Mouse (Mus musculus): ENCODE data around the gene H1fx. TPM values are rescaled to one million over a fixed set of nuclear protein-coding genes. Genes with fewer than 3 reads are reported as not detected.
"Not testable (repeated sequence)": the region's sequence is repeated elsewhere in the genome, so short reads cannot be mapped to it uniquely, and the experiment has no call there.

The H1fx gene
- polyA plus RNA-seq, 1 experiment from 2014 or later: 41.3 TPM

DNA sequence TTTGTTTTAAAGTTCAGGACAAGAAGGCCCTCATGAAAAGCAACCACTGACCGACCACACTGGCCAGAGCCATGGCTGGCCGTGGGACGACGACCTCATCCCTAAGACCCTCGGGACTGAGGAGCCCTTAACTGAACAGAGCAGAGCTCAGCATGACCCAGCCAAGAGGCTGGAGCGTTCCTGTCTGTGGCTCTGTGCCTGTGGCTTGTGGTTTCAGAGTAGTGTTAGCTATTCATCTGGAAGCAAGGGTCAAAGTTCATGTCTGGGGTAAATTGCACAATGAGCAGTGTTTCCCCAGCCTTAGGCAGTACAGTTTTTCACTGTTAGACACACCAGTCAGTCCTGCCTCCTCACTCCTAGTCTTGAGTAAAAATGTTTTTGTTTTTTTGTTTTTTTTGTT is 11.3 kb upstream of the H1fx start:
- Histone ChIP-seq H3K4me1 (replicated peaks; ENCODE audit: control insufficient read depth, insufficient read depth, low read length) (peaks cover 10% of the 10 kb centered on the region), H3K4me2 (replicated peaks; ENCODE audit: low read depth, low read length) (no peak overlapping the region), H3K9me3 (ENCODE audit: control insufficient read depth, low read length) (no peaks in the 10 kb centered on the region), H3K27ac (ENCODE audit: low read depth, low read length) (peak overlapping the region; percentile 47; the same call in 1 of the 2 replicates), H3K27me3 (ENCODE audit: control insufficient read depth, insufficient read depth, low read length) (no peaks in the 10 kb centered on the region), H3K36me3 (ENCODE audit: control insufficient read depth, insufficient read depth, low read length) (no peaks in the 10 kb centered on the region), H3K4me3 (ENCODE audit: low read depth, low read length) (no peak overlapping the region), H3K9ac (ENCODE audit: low read depth, low read length) (no peak overlapping the region)
- 6% methylated on average over 6 of the region's 6 CpGs for WGBS
- DNase-seq (ENCODE audit: low spot score) (peak; percentile 54), ATAC-seq (ENCODE audit: low FRiP score) (peak; percentile 23)

DNA sequence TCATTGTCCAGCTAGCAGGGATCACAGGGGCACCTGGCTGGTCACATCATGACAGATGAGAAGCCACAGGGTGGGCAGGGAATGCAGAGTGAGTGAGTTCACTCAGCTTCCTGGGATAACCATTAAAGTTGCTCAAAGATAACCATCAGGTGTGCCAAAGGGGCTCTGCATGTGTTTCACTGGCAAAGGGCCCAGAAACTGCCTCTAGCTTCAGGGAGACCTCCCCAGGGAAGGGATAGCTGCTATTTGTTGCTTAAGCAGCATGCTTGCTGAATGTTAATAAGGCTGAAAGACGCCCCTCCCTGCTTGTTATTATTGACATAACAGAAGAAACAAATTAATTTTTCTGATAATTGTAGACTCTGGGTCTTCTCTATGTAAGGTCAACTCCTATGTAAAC is 10.4 kb upstream of the H1fx start:
- H3K36me3 ChIP-seq (ENCODE audit: control insufficient read depth, insufficient read depth, low read length): no peaks in the 10 kb centered on the region
- ATAC-seq (ENCODE audit: low FRiP score): no peak
- H3K9me3 ChIP-seq (ENCODE audit: control insufficient read depth, low read length): no peaks in the 10 kb centered on the region
- no peak overlapping the region for H3K4me2 ChIP-seq (replicated peaks; ENCODE audit: low read depth, low read length)
- 60% methylated on average over 1 of the region's 1 CpGs for WGBS
- peaks cover 10% of the 10 kb centered on the region for H3K4me1 ChIP-seq (replicated peaks; ENCODE audit: control insufficient read depth, insufficient read depth, low read length)
- no peaks in the 10 kb centered on the region for H3K27me3 ChIP-seq (ENCODE audit: control insufficient read depth, insufficient read depth, low read length)
- DNase-seq (ENCODE audit: low spot score): no peak
- no peak overlapping the region for H3K4me3 ChIP-seq (ENCODE audit: low read depth, low read length)
- H3K9ac ChIP-seq (ENCODE audit: low read depth, low read length): no peak overlapping the region
- H3K27ac ChIP-seq (ENCODE audit: low read depth, low read length): no peak overlapping the region

DNA sequence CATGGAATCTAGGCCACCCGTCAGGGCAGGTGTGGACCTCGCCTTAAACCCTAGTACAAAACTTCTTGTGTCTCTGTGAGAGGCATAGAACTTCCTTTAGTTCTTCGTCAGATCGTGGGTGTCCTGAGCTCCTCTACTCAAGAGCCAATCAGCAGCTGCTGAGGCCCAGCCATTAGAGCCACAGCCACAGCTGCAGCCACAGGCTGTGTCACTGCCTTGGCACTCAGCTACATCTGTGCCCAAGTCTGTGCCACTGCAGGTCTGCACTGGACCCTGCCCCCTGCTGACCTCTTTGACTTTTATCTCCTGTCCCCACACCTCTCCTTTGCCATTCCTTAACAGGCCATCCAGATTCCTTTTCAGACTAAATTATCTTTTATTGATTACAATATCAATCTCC is 9.8 kb upstream of the H1fx start:
- no peak overlapping the region for H3K27ac ChIP-seq (ENCODE audit: low read depth, low read length)
- whole genome bisulfite sequencing: 71% methylated on average over 4 of the region's 4 CpGs
- no peak overlapping the region for H3K9ac ChIP-seq (ENCODE audit: low read depth, low read length)
- H3K4me3 ChIP-seq (ENCODE audit: low read depth, low read length): no peak overlapping the region
- 0 out of 2 replicates have a peak, but pooled peaks cover 2% of the 10 kb centered on the region for H3K36me3 ChIP-seq (ENCODE audit: control insufficient read depth, insufficient read depth, low read length)
- H3K27me3 ChIP-seq (ENCODE audit: control insufficient read depth, insufficient read depth, low read length): no peaks in the 10 kb centered on the region
- no peak overlapping the region for H3K4me2 ChIP-seq (replicated peaks; ENCODE audit: low read depth, low read length)
- H3K9me3 ChIP-seq (ENCODE audit: control insufficient read depth, low read length): no peaks in the 10 kb centered on the region
- ATAC-seq (ENCODE audit: low FRiP score): no peak
- H3K4me1 ChIP-seq (replicated peaks; ENCODE audit: control insufficient read depth, insufficient read depth, low read length): peaks cover 10% of the 10 kb centered on the region
- no peak for DNase-seq (ENCODE audit: low spot score)

DNA sequence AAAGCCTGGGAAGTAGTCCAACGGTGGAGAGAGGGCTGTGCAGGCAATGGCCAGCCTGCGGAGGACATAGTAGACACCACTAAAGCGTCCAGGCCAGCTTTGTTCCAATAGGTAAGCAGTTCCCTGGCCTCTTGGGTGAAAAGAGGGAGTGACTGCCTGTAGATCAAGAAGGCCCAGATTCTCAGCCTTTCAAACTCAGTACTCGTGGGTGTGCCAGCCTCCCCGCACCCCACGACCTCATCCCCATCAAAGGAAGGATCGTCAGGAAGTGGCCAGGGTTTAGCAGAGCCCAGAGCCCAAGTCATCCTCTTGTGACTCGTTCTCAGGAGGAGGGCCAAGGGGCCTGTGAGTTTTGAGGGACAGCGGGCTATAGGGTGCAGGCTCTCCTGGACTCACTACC is 1.1 kb upstream of the H1fx start:
- WGBS: 78% methylated on average over 9 of the region's 9 CpGs
- DNase-seq (ENCODE audit: low spot score) (no peak), ATAC-seq (ENCODE audit: low FRiP score) (no peak)
- Histone ChIP-seq H3K9ac (ENCODE audit: low read depth, low read length) (peak overlapping the region; percentile 99; the same call in 1 of the 2 replicates), H3K4me1 (replicated peaks; ENCODE audit: control insufficient read depth, insufficient read depth, low read length) (peaks cover 10% of the 10 kb centered on the region; the same call in 1 of the 2 replicates), H3K27ac (ENCODE audit: low read depth, low read length) (no peak overlapping the region), H3K36me3 (ENCODE audit: control insufficient read depth, insufficient read depth, low read length) (0 out of 2 replicates have a peak, but pooled peaks cover 2% of the 10 kb centered on the region), H3K4me2 (replicated peaks; ENCODE audit: low read depth, low read length) (peak overlapping the region; percentile 84), H3K9me3 (ENCODE audit: control insufficient read depth, low read length) (no peaks in the 10 kb centered on the region), H3K4me3 (ENCODE audit: low read depth, low read length) (peak overlapping the region; percentile 97), H3K27me3 (ENCODE audit: control insufficient read depth, insufficient read depth, low read length) (no peaks in the 10 kb centered on the region)

DNA sequence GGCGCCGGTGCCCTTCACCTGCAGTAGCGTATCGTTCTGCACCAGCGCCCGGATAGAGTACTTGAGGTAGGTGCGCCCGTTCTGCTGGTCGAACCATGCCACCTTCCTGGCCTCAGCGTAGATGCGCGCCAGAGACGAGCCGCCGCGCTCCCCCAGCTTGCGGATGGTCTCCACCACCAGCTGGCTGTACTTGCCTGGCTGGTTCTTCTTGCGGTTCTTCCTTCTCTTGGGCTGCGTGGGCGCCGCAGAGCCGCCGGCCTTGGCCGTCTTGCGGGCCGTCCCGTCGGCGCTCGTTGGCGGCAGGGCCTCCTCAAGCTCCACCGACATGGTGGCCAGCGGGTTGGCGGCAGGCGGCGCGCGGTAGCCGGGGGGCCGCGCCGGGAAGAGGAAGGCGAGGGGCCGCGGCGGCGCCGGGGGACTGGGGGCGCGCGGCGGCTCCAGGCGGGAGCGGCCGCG is 379 bp downstream of the H1fx start:
- Histone ChIP-seq H3K36me3 (ENCODE audit: control insufficient read depth, insufficient read depth, low read length) (no peaks in the 10 kb centered on the region), H3K4me2 (replicated peaks; ENCODE audit: low read depth, low read length) (peak overlapping the region; percentile 84), H3K4me3 (ENCODE audit: low read depth, low read length) (peak overlapping the region; percentile 97), H3K9me3 (ENCODE audit: control insufficient read depth, low read length) (no peaks in the 10 kb centered on the region), H3K4me1 (replicated peaks; ENCODE audit: control insufficient read depth, insufficient read depth, low read length) (peaks cover 10% of the 10 kb centered on the region; the same call in 1 of the 2 replicates), H3K27me3 (ENCODE audit: control insufficient read depth, insufficient read depth, low read length) (no peaks in the 10 kb centered on the region), H3K9ac (ENCODE audit: low read depth, low read length) (peak overlapping the region; percentile 99), H3K27ac (ENCODE audit: low read depth, low read length) (peak overlapping the region; percentile 89)
- WGBS: 0% methylated on average over 38 of the region's 56 CpGs
- ATAC-seq (ENCODE audit: low FRiP score): peak; percentile 55
- DNase-seq (ENCODE audit: low spot score): peak; percentile 69

DNA sequence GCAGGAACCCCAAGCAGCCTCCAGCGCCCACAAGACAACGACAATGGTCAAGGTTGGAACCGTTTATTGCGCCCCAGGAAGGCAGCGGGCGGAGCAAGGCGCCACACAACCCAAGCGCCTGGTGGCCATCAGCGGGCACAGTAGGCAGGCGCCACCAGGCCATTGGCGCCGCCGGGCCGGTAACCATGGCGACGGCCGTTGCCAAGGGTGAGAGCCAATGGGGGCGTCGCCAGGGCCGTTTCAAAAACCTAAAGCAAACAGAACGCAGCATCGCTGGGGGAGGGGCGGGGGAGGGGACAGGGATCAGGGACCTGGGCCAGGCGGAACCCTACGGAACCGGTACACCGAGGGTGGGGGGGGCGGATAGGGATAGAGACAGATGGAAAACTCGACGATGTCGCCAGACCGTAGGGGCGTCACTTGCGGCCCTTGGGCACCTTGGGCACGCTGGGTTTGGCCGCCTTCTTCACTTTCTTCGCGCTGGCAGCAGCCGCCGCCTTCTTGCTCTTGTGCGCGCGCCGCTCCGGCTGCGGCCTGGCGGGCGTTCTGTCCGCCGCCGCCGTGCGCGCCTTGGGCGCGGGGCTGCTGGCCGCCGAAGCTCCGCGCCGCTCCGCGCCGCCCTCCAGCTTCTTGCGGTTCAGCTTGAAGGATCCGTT is 935 bp downstream of the H1fx start:
- peak; percentile 97 for DNase-seq (ENCODE audit: low spot score)
- no peaks in the 10 kb centered on the region for H3K9me3 ChIP-seq (ENCODE audit: control insufficient read depth, low read length)
- H3K36me3 ChIP-seq (ENCODE audit: control insufficient read depth, insufficient read depth, low read length): no peaks in the 10 kb centered on the region
- H3K4me3 ChIP-seq (ENCODE audit: low read depth, low read length): peak overlapping the region; percentile 97
- H3K4me1 ChIP-seq (replicated peaks; ENCODE audit: control insufficient read depth, insufficient read depth, low read length): peaks cover 10% of the 10 kb centered on the region; the same call in 1 of the 2 replicates
- peak overlapping the region; percentile 99 for H3K9ac ChIP-seq (ENCODE audit: low read depth, low read length)
- under 1% methylated on average over 56 of the region's 66 CpGs for WGBS
- ATAC-seq (ENCODE audit: low FRiP score): peak; percentile 86
- no peaks in the 10 kb centered on the region for H3K27me3 ChIP-seq (ENCODE audit: control insufficient read depth, insufficient read depth, low read length)
- peak overlapping the region; percentile 84 for H3K4me2 ChIP-seq (replicated peaks; ENCODE audit: low read depth, low read length)
- H3K27ac ChIP-seq (ENCODE audit: low read depth, low read length): peak overlapping the region; percentile 89

DNA sequence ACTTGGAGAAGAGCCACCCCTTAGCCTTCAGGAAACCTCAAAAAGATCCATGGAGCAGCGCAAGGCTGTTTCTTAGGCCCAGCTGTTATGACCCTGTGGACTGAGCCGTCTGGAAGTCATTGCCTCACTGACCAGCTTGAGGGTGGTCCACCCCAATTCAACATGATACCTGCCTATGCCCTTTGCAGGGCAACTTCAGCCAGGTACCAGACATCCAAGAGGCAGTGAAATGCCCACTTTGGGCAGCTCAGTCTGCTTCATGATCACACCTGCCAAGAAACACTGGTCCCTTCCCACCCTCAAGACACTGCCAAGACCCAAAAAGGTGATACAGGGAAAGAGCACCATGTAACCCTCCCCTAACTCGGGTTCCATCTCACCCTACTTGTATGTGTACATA is 1.7 kb downstream of the H1fx start:
- ATAC-seq (ENCODE audit: low FRiP score) (no peak), DNase-seq (ENCODE audit: low spot score) (peak; percentile 22)
- peak overlapping the region; percentile 89; the same call in 1 of the 2 replicates for H3K27ac ChIP-seq (ENCODE audit: low read depth, low read length)
- peak overlapping the region; percentile 16; the same call in 1 of the 2 replicates for H3K9ac ChIP-seq (ENCODE audit: low read depth, low read length)
- peak overlapping the region; percentile 84 for H3K4me2 ChIP-seq (replicated peaks; ENCODE audit: low read depth, low read length)
- no peaks in the 10 kb centered on the region for H3K27me3 ChIP-seq (ENCODE audit: control insufficient read depth, insufficient read depth, low read length)
- no peaks in the 10 kb centered on the region for H3K36me3 ChIP-seq (ENCODE audit: control insufficient read depth, insufficient read depth, low read length)
- peak overlapping the region; percentile 97 for H3K4me3 ChIP-seq (ENCODE audit: low read depth, low read length)
- WGBS: 75% methylated on average over 3 of the region's 3 CpGs
- H3K4me1 ChIP-seq (replicated peaks; ENCODE audit: control insufficient read depth, insufficient read depth, low read length): peaks cover 10% of the 10 kb centered on the region; the same call in 1 of the 2 replicates
- H3K9me3 ChIP-seq (ENCODE audit: control insufficient read depth, low read length): no peaks in the 10 kb centered on the region

DNA sequence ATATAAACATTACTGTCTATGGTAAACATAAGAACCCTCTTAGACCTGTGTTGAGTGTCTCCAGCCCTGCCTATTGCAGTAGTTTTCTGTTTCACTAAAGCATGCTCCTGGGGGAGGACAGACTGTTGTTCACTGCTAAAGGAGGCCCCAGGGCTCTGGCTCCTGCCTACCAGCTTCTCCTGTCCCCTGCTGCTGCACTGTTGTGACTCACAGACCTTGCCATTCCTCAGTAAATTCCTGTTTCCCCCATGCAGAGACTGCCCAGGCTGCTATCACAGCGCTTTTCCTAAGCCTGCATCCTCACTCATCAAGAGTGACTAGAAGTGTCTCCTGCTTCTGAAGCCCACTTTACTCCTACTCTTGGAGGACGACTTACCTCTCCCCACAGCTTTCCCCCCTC is 11.4 kb downstream of the H1fx start:
- ATAC-seq (ENCODE audit: low FRiP score) (no peak), DNase-seq (ENCODE audit: low spot score) (no peak)
- WGBS: 22% methylated on average over 2 of the region's 2 CpGs
- no peaks in the 10 kb centered on the region for H3K9me3 ChIP-seq (ENCODE audit: control insufficient read depth, low read length)
- no peak overlapping the region for H3K27ac ChIP-seq (ENCODE audit: low read depth, low read length)
- no peaks in the 10 kb centered on the region for H3K36me3 ChIP-seq (ENCODE audit: control insufficient read depth, insufficient read depth, low read length)
- no peaks in the 10 kb centered on the region for H3K4me1 ChIP-seq (replicated peaks; ENCODE audit: control insufficient read depth, insufficient read depth, low read length)
- H3K9ac ChIP-seq (ENCODE audit: low read depth, low read length): no peak overlapping the region
- no peak overlapping the region for H3K4me2 ChIP-seq (replicated peaks; ENCODE audit: low read depth, low read length)
- H3K27me3 ChIP-seq (ENCODE audit: control insufficient read depth, insufficient read depth, low read length): no peaks in the 10 kb centered on the region
- H3K4me3 ChIP-seq (ENCODE audit: low read depth, low read length): no peak overlapping the region

DNA sequence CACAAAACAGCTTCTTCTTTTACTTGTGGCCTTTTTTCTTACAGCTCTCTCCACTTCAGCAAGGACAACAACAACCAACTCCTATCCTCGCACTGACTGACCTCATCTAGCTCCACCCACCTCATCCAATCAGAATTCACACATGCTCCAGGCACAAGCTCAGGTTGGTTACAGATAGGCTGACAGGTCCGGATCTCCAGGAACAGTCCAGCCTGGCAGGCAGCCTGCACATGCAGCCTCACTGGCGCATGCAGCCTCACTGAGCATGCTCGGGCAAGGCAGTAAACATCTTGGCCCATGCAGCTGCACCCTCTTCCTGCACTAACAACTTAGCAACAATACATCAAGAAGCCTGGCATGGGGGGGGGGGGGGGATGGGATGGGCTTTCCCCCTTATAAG is 19.0 kb downstream of the H1fx start:
- ATAC-seq (ENCODE audit: low FRiP score); H3K27me3 ChIP-seq (ENCODE audit: control insufficient read depth, insufficient read depth, low read length); H3K9me3 ChIP-seq (ENCODE audit: control insufficient read depth, low read length); H3K4me3 ChIP-seq (ENCODE audit: low read depth, low read length); H3K4me1 ChIP-seq (replicated peaks; ENCODE audit: control insufficient read depth, insufficient read depth, low read length); H3K9ac ChIP-seq (ENCODE audit: low read depth, low read length); H3K36me3 ChIP-seq (ENCODE audit: control insufficient read depth, insufficient read depth, low read length); H3K4me2 ChIP-seq (replicated peaks; ENCODE audit: low read depth, low read length); H3K27ac ChIP-seq (ENCODE audit: low read depth, low read length); DNase-seq (ENCODE audit: low spot score): not testable (repeated sequence)
- WGBS: 70% methylated on average over 4 of the region's 4 CpGs

Data from hindbrain, embryonic 11.5 days (tissue).